Mouse (Mus musculus): ENCODE measurements at regions not wholly inside any gene's neighbourhood (a gene's known extent, or its start where the extent isn't known, plus 50 kb on each side); places are given as distances from the start of the nearest gene placed in this dataset.
"Not testable (repeated sequence)": the region's sequence is repeated elsewhere in the genome, so short reads cannot be mapped to it uniquely, and the experiment has no call there.

GRCm38 (mm10) chr13:78904102-78904501 is 704.5 kb upstream of the Nr2f1 start:
- no peak for DNase-seq (ENCODE audit: low spot score)

- no peak for DNase-seq (ENCODE audit: low spot score)
These were observed 701.1 kb upstream of the Nr2f1 start for GRCm38 (mm10) chr13:78900693-78901092.

GRCm38 (mm10) chr13:78892252-78892651 is 692.7 kb upstream of the Nr2f1 start:
- no peak for DNase-seq (ENCODE audit: low spot score)

- DNase-seq (ENCODE audit: low spot score): no peak
These were observed 683.5 kb upstream of the Nr2f1 start for GRCm38 (mm10) chr13:78883062-78883461.

DNA sequence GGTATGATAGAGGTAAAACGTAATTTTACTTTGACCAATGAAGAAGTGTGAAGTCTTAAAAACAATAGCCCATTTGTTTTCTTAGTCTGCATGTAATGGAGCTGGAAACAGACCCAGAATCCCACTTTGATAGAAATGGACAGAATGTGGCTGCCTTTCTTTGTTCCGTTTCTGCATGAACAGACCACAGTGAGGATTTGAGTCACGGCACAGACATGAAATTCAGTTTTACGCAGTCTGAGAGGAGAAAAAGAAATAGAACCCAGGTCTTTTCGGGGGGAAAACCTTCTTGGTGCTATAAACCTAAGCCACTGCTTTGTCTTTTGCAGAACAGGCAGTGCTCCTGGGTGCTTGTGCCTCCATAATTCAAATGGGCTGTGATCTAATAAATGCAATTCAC is 673.0 kb upstream of the Nr2f1 start:
- DNase-seq (ENCODE audit: low spot score): peak; percentile 35

GRCm38 (mm10) chr13:78871976-78872375 is 672.4 kb upstream of the Nr2f1 start:
- peak; percentile 77 for DNase-seq (ENCODE audit: low spot score)

DNA sequence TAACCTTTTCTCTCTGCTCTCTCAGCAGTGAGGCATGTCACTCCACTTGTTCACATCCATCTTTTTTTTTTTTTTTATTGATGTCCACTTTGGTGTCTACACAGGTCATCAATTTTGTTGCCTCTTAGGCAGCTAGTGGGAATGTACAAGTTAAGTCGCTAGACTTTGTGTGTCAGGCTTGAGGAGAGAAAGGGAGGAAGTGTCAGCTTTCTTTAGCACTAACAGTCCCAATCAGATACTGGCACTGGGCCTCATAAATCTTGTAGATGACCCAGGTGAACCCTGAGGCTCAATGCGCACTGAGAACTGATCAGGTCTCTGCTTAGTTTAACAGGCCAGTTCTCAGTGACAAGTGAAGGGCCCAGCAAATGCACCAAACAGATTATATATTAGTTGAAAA is 671.7 kb upstream of the Nr2f1 start:
- DNase-seq (ENCODE audit: low spot score): peak; percentile 83

- DNase-seq (ENCODE audit: low spot score): not testable (repeated sequence)
These were observed 624.8 kb upstream of the Nr2f1 start for GRCm38 (mm10) chr13:78824357-78824756.

GRCm38 (mm10) chr13:78809656-78810055 is 610.1 kb upstream of the Nr2f1 start:
- no peak for DNase-seq (ENCODE audit: low spot score)

DNA sequence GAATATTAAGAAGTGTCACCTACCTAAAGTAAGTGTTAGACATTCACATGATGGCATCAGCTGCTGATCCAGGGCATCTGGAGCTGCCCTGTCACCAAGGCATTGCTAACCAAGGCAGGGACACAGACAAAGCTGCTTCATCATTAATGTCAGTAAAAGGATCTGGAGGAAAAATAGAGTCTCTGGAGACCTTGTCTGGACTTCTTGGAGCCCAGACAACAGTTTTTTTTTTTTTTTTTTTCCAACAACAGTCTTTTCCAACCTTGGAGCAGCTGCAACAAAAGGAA is 603.2 kb upstream of the Nr2f1 start:
- DNase-seq (ENCODE audit: low spot score): no peak

DNA sequence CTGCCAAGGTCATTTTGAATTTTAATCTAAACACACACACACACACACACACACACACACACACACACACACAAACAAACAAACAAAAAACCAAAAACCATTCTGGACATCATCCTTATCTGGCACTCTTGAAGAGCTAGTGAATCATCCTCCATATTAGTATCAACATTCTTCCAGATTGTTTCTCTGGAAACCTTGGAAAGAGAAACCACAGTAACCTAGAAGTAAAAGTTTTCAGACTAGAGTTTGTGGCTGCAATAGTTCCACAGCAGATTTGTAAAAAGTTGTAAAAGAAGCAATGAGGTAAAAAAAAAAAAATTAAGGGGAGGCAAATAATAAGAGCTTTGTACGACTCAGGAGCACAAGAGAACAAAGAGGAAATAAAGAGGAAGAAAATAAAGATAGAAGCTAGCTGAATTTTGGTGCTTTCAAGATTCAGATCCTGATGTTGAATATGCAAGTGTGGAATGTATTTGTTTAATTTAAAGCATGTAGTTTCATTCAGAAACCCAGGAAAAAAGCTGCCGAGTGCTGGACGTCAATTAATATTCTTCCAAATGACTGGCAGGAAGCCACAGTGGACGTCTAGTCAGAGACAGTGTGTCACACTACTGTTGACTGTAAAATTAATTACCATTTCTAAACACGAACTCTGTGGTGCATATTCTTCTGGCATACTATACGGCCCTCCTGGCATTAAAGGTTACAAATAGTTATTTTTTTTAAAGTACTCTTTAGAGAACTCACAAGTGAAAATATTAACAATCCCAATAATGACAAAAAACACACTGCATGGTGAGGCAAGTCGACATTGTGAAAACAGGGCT is 602.7 kb upstream of the Nr2f1 start:
- no peak for DNase-seq (ENCODE audit: low spot score)

- no peak for DNase-seq (ENCODE audit: low spot score)
These were observed 600.1 kb upstream of the Nr2f1 start for GRCm38 (mm10) chr13:78799641-78800040.

GRCm38 (mm10) chr13:78795228-78795627 is 595.7 kb upstream of the Nr2f1 start:
- DNase-seq (ENCODE audit: low spot score): peak; percentile 83

DNA sequence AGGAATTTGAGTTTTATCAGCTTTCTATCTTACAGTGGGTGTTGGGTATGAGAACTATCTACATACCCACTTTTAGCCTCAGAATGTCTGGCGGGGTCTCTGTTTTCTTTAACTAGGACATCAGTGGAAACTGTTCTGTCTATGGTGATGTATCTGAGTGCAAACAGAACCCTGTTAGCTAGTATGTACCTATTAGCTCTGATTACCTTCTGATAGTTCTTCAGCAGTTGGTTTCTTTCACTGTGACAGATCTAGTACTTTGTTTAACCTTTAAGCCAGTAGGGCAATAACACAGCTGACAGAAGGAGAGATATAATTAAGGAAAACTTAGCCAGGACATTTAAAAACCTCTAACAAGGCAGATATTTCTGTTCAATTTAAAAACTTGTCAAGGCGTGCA is 584.7 kb upstream of the Nr2f1 start:
- DNase-seq (ENCODE audit: low spot score): peak; percentile 36

DNA sequence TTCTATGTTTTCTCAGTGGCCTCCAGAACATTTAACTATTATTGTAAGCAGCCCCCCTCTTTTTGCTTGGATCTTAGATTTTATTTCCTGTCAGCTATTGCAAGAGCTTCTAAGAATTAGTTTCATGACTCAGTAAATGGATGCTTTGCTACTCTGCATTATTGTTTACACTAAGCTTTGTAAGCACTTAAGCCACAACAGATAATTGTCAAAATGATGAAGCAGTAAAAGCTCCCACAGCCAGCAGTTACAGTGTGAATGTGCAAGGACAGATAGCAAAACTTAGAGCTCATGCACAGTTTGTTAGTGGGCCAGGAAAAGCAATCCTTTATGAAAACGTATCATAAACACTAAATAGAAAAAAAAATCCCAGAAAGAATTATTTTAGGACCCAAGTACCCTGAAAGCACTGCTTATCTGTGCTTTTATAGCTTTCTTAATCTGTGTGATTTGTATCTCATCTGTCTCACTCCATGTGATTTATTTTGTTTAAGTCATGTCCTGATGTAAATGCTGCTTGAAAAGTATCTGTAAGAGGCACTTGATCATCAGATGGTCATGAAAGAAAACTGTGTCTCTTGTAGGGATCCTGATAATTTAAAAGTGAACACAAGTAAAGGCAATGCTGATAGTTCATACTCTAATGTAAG is 584.2 kb upstream of the Nr2f1 start:
- DNase-seq (ENCODE audit: low spot score): no peak

All from embryo, embryonic 10 days (tissue).